Mouse (Mus musculus) fat pad, adult 2 months (tissue): Measurements from ENCODE around the gene Gabarap.

ENCODE experiments used
- DNase-seq: peaks from one replicate; pipeline ENCODE4 v3.0.0-alpha.2; 2011; ENCODE audit warnings: low read depth, low spot score; ENCODE audit errors: extremely low read depth

Gabarap gene

DNA sequence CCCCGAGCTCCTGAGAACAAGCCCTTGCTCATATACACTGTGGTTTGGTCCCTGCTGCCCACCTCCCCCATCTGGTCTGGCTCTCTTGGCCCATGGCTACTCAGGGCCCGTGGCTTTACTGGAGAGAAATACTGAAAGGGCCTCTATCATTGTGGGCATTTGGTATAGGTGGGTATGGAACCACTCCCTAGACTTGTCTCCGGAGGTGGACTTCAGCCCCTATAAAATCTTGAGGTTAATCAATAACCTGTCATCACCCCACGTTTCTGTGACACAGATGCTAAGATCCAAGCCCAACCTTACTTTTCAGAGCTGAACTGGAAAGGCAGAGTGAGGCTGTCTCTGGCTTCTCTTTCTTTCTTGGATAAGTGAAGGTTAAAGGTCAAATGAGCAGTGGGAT is 22.1 kb upstream of the Gabarap start:
- no peak for DNase-seq

GRCm38 (mm10) chr11:69970222-69970621 is 20.7 kb upstream of the Gabarap start:
- DNase-seq: no peak

- DNase-seq: no peak
These were observed 20.2 kb upstream of the Gabarap start for GRCm38 (mm10) chr11:69970775-69971174.

- no peak for DNase-seq
These were observed 16.0 kb upstream of the Gabarap start for GRCm38 (mm10) chr11:69974907-69975306.

- DNase-seq: no peak
These were observed 14.7 kb upstream of the Gabarap start for GRCm38 (mm10) chr11:69976271-69976670.

GRCm38 (mm10) chr11:69979827-69980195 is 11.1 kb upstream of the Gabarap start:
- DNase-seq: no peak

DNA sequence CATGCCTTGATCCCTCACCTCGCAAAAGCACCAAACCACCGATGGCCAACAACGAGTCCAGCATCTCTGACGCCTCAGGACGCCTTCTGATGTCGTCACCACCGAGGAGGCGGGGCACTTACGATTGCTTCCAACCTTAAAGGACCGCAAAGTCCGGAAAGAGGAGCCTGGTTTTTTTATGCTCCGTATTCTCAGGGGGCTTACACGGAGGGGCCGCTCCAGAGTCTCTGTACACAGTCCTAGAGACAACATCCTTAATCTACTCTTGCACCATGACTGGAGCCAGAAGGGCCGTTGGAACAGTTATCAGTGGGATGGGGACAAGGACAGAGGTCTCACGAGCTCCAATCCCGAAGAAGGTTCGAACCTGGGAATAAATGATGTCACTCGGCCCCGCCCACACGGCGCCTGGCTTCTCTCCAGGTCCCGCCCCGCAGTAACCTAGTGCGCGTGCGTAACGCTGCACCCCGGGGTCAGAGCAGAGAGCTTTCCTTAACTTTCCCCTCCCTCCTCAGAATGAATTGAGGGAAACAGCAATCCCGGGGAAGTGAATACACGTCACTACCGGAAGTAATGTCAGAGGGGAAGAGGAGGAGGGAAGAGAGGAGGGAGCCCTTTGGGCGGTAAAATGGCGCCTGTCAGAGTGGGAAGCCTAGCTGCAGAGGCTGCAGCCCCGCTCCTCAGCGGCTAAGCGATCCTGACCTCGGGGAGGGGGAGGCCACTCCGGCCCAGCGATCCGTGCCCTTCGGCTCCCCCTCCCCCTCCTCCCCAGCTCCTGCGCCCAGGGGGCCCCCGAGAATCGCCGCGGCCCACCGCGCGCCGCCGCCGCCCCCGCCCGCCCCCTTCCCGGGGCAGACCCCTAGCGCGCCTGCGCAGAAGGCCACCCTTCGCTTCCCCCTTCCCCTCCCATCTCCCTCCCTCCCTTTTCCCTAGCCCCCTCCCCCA is 10.5 kb upstream of the Gabarap start:
- peak; percentile 89 for DNase-seq

DNA sequence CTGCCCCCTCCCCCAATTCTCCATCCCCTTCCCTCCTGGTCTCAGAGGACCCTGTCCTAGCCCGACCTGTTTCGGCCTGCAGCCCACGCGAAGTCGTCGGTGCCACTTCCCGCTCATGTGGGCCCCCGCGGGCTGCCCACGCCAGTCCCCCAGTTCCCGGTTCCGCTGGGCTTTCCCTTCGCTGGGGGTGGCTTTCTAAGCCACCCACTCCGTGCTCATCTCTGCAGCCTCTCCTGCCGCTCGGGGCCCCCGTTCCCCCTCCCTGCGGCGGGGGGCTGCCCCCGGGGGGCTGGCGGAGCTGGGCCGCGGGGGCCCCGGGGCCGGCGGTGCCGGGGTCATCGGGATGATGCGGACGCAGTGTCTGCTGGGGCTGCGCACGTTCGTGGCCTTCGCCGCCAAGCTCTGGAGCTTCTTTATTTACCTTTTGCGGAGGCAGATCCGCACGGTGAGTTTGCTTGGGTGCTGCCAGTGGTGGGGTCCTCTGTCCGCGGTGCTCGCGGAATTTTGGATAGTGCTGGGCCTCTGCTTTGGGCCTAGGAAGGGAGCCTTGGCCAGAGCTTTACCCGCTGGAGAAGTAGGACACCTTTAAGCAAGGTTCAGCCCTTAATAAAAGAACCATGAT is 9.7 kb upstream of the Gabarap start, which contains the start of gene Ctdnep1:
Gene Ctdnep1, plus strand, starts transcription at position 16 of the 622 bp plus-strand sequence.
- DNase-seq: no peak

DNA sequence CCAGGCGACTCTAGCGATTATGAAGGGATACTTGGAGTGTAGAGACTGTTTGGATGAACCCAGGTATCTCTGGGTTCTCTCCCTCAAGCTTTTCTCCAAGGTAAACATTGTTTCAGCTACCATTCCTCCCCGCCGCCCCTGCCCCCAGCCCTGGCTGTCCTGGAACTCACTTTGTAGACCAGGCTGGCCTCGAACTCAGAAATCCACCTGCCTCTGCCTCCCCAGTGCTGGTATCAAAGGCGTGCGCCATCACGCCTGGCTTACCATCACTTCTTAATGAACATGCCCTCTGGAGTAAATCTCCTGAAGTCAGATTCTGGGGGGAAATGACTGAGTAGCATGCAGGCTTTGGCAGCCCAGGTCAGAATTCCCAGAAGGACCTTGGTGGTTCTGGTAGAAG is 8.7 kb upstream of the Gabarap start, which contains the start of gene Elp5:
Gene Elp5, minus strand, starts transcription at position 293 of the 400 bp plus-strand sequence.
- DNase-seq: no peak

GRCm38 (mm10) chr11:69982877-69983276 is 8.1 kb upstream of the Gabarap start:
- no peak for DNase-seq

- DNase-seq: no peak
These were observed 7.6 kb upstream of the Gabarap start for GRCm38 (mm10) chr11:69983377-69983776.

GRCm38 (mm10) chr11:69984431-69984830 is 6.5 kb upstream of the Gabarap start:
- no peak for DNase-seq

- DNase-seq: no peak
These were observed 994 bp upstream of the Gabarap start for GRCm38 (mm10) chr11:69989949-69990348.

DNA sequence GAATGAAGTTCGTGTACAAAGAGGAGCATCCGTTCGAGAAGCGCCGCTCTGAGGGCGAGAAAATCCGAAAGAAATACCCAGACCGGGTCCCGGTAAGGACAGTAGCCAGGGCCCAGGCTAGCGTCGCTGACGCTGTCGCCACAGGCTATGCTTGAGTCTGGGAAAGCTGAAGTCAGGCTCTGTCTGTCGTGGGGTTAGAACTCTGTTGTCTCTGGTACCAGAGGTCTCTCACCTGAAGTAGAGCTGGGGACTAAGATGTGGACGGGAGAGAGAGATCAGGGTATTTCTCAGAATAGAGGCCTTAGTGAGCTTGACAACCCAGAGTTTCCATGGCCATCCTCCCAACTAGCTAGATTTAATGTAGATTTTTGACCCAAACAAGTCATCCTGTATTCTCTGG is 768 bp downstream of the Gabarap start:
- DNase-seq: no peak

GRCm38 (mm10) chr11:69992396-69992795 is 1.5 kb downstream of the Gabarap start:
- DNase-seq: peak; percentile 34

GRCm38 (mm10) chr11:69992932-69993331 is 2.0 kb downstream of the Gabarap start:
- DNase-seq: no peak

GRCm38 (mm10) chr11:69994401-69995090 is 3.6 kb downstream of the Gabarap start:
- DNase-seq: no peak

GRCm38 (mm10) chr11:69995391-69995960 is 4.5 kb downstream of the Gabarap start, which contains the start of gene Phf23:
TSS of gene Phf23 (plus strand) at chr11:69995777.
- DNase-seq: peak; percentile 93

GRCm38 (mm10) chr11:69996161-69997061 is 5.5 kb downstream of the Gabarap start:
- DNase-seq: no peak

GRCm38 (mm10) chr11:69997070-69997509 is 6.1 kb downstream of the Gabarap start:
- DNase-seq: no peak
